ENCODE assay signal across 14 mouse cellular contexts in the genomic region with DNA sequence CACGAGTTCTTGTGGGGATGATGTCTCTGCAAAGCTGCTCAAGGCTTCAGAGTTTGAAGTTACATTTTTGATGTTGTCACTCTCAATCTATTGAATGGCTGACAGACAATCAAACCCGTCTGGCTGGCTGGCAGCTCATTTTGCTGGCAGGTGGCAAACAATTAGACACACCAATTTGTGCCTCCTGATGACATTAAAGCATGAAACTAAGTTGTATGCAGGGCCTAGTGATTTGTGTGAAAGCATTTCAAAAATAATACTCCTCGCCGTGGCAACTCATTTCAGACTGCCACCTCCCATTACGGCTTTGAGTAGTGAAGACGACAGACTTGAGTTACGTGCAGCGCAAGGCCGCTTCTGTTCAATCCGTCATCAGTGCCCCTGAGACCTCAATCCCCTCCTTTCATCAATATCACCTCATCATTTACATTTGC.
DNase-seq lines count a peak whose midpoint lies in the region; ATAC-seq and TF ChIP-seq lines count a peak whose summit lies in the region.
"Had no signal": no experiment of that assay in that cellular context is flagged by ENCODE, and none has a peak within 500 bp of the region (broad histone marks: within the 10 kb centered on the region; RNA-seq: fewer than 3 reads in every experiment).

No protein-coding gene starts in this region.

- no peaks in the 10 kb centered on the region for H3K9me3 ChIP-seq in forebrain, embryonic 11.5 days (ENCODE audit: control insufficient read depth, low read length)
- H3K9me3 ChIP-seq in forebrain, embryonic 10.5 days, result no peaks in the 10 kb centered on the region
- no peaks in the 10 kb centered on the region for H3K9me3 ChIP-seq in hindbrain, embryonic 10.5 days
- H3K9me3 ChIP-seq in midbrain, embryonic 13.5 days, result no peaks in the 10 kb centered on the region
- H3K9me3 ChIP-seq: limb, embryonic 13.5 days had no signal

- H3K27me3 ChIP-seq in forebrain, embryonic 11.5 days (ENCODE audit: control insufficient read depth, insufficient read depth, low read length), result no peaks in the 10 kb centered on the region
- H3K27me3 ChIP-seq in forebrain, embryonic 10.5 days (ENCODE audit: poor library complexity, severe bottlenecking), result no peaks in the 10 kb centered on the region
- H3K27me3 ChIP-seq in hindbrain, embryonic 10.5 days (ENCODE audit: insufficient read depth, poor library complexity, severe bottlenecking), result no peaks in the 10 kb centered on the region
- H3K27me3 ChIP-seq in midbrain, embryonic 13.5 days, result no peaks in the 10 kb centered on the region
- H3K27me3 ChIP-seq: limb, embryonic 13.5 days had no signal

- H3K4me2 ChIP-seq in forebrain, embryonic 11.5 days (ENCODE audit: low read depth, low read length, severe bottlenecking), result no peak overlapping the region
- H3K4me2 ChIP-seq in midbrain, embryonic 13.5 days (replicated peaks), result 0 out of 2 replicates have a peak overlapping the region, but pooled peaks have one; percentile 5
- H3K4me2 ChIP-seq: limb, embryonic 13.5 days had no signal

- no peaks in the 10 kb centered on the region for H3K36me3 ChIP-seq in forebrain, embryonic 11.5 days (ENCODE audit: control insufficient read depth, insufficient read depth, low read length)
- peaks cover 8% of the 10 kb centered on the region for H3K36me3 ChIP-seq in forebrain, embryonic 10.5 days (replicated peaks)
- peaks cover 12% of the 10 kb centered on the region for H3K36me3 ChIP-seq in hindbrain, embryonic 10.5 days
- peaks cover 25% of the 10 kb centered on the region for H3K36me3 ChIP-seq in midbrain, embryonic 13.5 days

- 52% methylated on average over 10 of the region's 10 CpGs for WGBS in forebrain, embryonic 11.5 days
- 59% methylated on average over 10 of the region's 10 CpGs for WGBS in forebrain, embryonic 10.5 days
- 33% methylated on average over 10 of the region's 10 CpGs for WGBS in hindbrain, embryonic 10.5 days
- 20% methylated on average over 10 of the region's 10 CpGs for WGBS in midbrain, embryonic 13.5 days

- no peak for DNase-seq in forebrain, embryonic 11.5 days (ENCODE audit: low spot score)
- DNase-seq in forebrain, embryonic 10.5 days (ENCODE audit: extremely low spot score, low spot score), result no peak
- DNase-seq in embryo, embryonic 10.5 days (ENCODE audit: low spot score), result peak; percentile 43
- DNase-seq in hindbrain, embryonic 10.5 days (ENCODE audit: low spot score), result peak; percentile 36
- DNase-seq in heart, adult 8-10 months (ENCODE audit: low spot score), result no peak
- no peak for DNase-seq in left cerebral cortex, adult 8-10 months (ENCODE audit: low spot score in 2 of 2)
- DNase-seq in left cerebral cortex, adult 2 months (ENCODE audit: extremely low spot score in 1 of 2, low spot score in 2 of 2), result no peak
- DNase-seq: adrenal gland, adult 2 months; cerebellum, adult 8-10 months; kidney, postnatal 14 days; lung, adult 2 months; thymus, postnatal 14 days had no signal

- H3K9ac ChIP-seq in forebrain, embryonic 11.5 days (ENCODE audit: low read length), result no peak overlapping the region
- no peak overlapping the region for H3K9ac ChIP-seq in midbrain, embryonic 13.5 days (replicated peaks)
- H3K9ac ChIP-seq: limb, embryonic 13.5 days had no signal

- no peak overlapping the region for H3K27ac ChIP-seq in forebrain, embryonic 11.5 days (ENCODE audit: low read depth, low read length)
- no peak overlapping the region for H3K27ac ChIP-seq in forebrain, embryonic 10.5 days
- no peak overlapping the region for H3K27ac ChIP-seq in hindbrain, embryonic 10.5 days
- peak overlapping the region; percentile 53 for H3K27ac ChIP-seq in midbrain, embryonic 13.5 days
- no peak overlapping the region for H3K27ac ChIP-seq in left cerebral cortex, adult 2 months
- H3K27ac ChIP-seq: limb, embryonic 13.5 days had no signal

- H3K4me1 ChIP-seq in forebrain, embryonic 11.5 days (replicated peaks; ENCODE audit: control insufficient read depth, insufficient read depth, low read length), result 0 out of 2 replicates have a peak, but pooled peaks cover 2% of the 10 kb centered on the region
- H3K4me1 ChIP-seq in forebrain, embryonic 10.5 days, result peaks cover 9% of the 10 kb centered on the region
- peaks cover 10% of the 10 kb centered on the region for H3K4me1 ChIP-seq in hindbrain, embryonic 10.5 days (replicated peaks)
- H3K4me1 ChIP-seq in midbrain, embryonic 13.5 days (replicated peaks), result peaks cover 21% of the 10 kb centered on the region; the same call in 1 of the 2 replicates

- H3K4me3 ChIP-seq in forebrain, embryonic 11.5 days (ENCODE audit: low read depth, low read length), result no peak overlapping the region
- H3K4me3 ChIP-seq in forebrain, embryonic 10.5 days, result no peak overlapping the region
- no peak overlapping the region for H3K4me3 ChIP-seq in hindbrain, embryonic 10.5 days
- H3K4me3 ChIP-seq in midbrain, embryonic 13.5 days (replicated peaks), result no peak overlapping the region
- no peak overlapping the region for H3K4me3 ChIP-seq in left cerebral cortex, adult 2 months
- H3K4me3 ChIP-seq: limb, embryonic 13.5 days had no signal

- TF ChIP-seq CTCF in left cerebral cortex, adult 2 months (IDR thresholded peaks at IDR 0.05), result no peak

- 0 out of 2 replicates have a peak, but pooled peaks have one; percentile 42 for ATAC-seq in forebrain, embryonic 11.5 days (replicated peaks; ENCODE audit: low FRiP score)
- ATAC-seq in midbrain, embryonic 13.5 days, result peak; percentile 93

- intact Hi-C loops in left cerebral cortex, adult 2 months (cut with DNase I), result no loop called here

Comparison
In these comparisons a context has a peak if more than half of its experiments do, and no peak if none do; other contexts are left out.
1. DNase-seq: peak in embryo, embryonic 10.5 days (single experiment) and hindbrain, embryonic 10.5 days (single experiment); none in forebrain, embryonic 11.5 days (single experiment), forebrain, embryonic 10.5 days (single experiment), heart, adult 8-10 months (single experiment), left cerebral cortex, adult 8-10 months (0 of 2) and left cerebral cortex, adult 2 months (0 of 2).